Mouse (Mus musculus) embryonic facial prominence, embryonic 14.5 days (tissue): ENCODE results near the gene Dstn. TPM values are rescaled to one million over a fixed set of nuclear protein-coding genes. Genes with fewer than 3 reads are reported as not detected.
A peak's percentile ranks its signal among the peaks of the same experiment; 100 is the strongest.

ENCODE experiments used
- ATAC-seq: fragments of 200-750 bp; cut with Nextera tagmentation; 2 replicates; pipeline ENCODE4 v1.8.0; 2017; ENCODE audit warnings: low read depth, moderate number of reproducible peaks, moderate TSS enrichment
- DNase-seq: peaks from one replicate; pipeline ENCODE4 v3.0.0-alpha.2; 2015; ENCODE audit warnings: low spot score
- H3K27ac ChIP-seq: fragments of 300-500 bp; sonication (generic); replicated peaks from 2 replicates; pipeline ENCODE4 v1.5.1; 2014; ENCODE audit warnings: low read depth, mild to moderate bottlenecking, low read length, moderate library complexity
- H3K27me3 ChIP-seq: fragments of 300-500 bp; sonication (generic); replicated peaks from 2 replicates; pipeline ENCODE4 v1.6.1; 2014; ENCODE audit warnings: low read length; ENCODE audit not compliant: control insufficient read depth, insufficient read depth
- H3K36me3 ChIP-seq: fragments of 300-500 bp; sonication (generic); 2 replicates; pipeline ENCODE4 v1.6.1; 2014; ENCODE audit warnings: low read length, mixed read lengths; ENCODE audit not compliant: control insufficient read depth, insufficient read depth
- H3K4me1 ChIP-seq: fragments of 300-500 bp; sonication (generic); 2 replicates; pipeline ENCODE4 v1.6.1; 2014; ENCODE audit warnings: antibody characterized with exemption, low read length; ENCODE audit not compliant: control insufficient read depth, insufficient read depth
- H3K4me2 ChIP-seq: fragments of 300-500 bp; sonication (generic); 2 replicates; pipeline ENCODE4 v1.6.1; 2014; ENCODE audit warnings: low read depth, mild to moderate bottlenecking, low read length, moderate library complexity, mixed read lengths
- H3K4me3 ChIP-seq: fragments of 300-500 bp; sonication (generic); 2 replicates; pipeline ENCODE4 v1.5.1; 2014; ENCODE audit warnings: low read depth, mild to moderate bottlenecking, low read length
- H3K9ac ChIP-seq: fragments of 300-500 bp; sonication (generic); 2 replicates; pipeline ENCODE4 v1.6.1; 2014; ENCODE audit warnings: low read depth, mild to moderate bottlenecking, low read length, moderate library complexity, mixed read lengths
- H3K9me3 ChIP-seq: fragments of 300-500 bp; sonication (generic); 2 replicates; pipeline ENCODE4 v1.6.1; 2016; ENCODE audit warnings: low read length; ENCODE audit not compliant: control insufficient read depth
- WGBS: fragments of 180-500 bp; shearing (Covaris S2); extraction: QIAGEN DNeasy Blood & Tissue Kit; methylation state at CpG from one replicate; pipeline ENCODE4 v1.1.7; 2014; 5-methylcytosine and 5-hydroxymethylcytosine counted together
- polyA plus RNA-seq: library from polyadenylated mRNA; unstranded; fragments of >200 nt; fragmentation: Nextera tagmentation; extraction: Ambion mirVana; gene quantifications from 2 replicates; pipeline ENCODE4 v1.2.1, GENCODE M21; 2014

The Dstn gene
- polyA plus RNA-seq, 1 experiment from 2014 or later: 389 TPM

- no peaks in the 10 kb centered on the region for H3K36me3 ChIP-seq
- DNase-seq (peak; percentile 32), ATAC-seq (peak; percentile 35; the same call in 1 of the 2 replicates)
- no peaks in the 10 kb centered on the region for H3K27me3 ChIP-seq
- no peak overlapping the region for H3K9ac ChIP-seq
- H3K4me3 ChIP-seq: no peak overlapping the region
- H3K9me3 ChIP-seq: no peaks in the 10 kb centered on the region
- peak overlapping the region; percentile 16 for H3K4me2 ChIP-seq
- WGBS: 67% methylated on average over 15 of the region's 15 CpGs
- no peaks in the 10 kb centered on the region for H3K4me1 ChIP-seq
- H3K27ac ChIP-seq: peak overlapping the region; percentile 71
Measured at GRCm38 (mm10) chr2:143889131-143889859, 25.8 kb upstream of the Dstn start.

DNA sequence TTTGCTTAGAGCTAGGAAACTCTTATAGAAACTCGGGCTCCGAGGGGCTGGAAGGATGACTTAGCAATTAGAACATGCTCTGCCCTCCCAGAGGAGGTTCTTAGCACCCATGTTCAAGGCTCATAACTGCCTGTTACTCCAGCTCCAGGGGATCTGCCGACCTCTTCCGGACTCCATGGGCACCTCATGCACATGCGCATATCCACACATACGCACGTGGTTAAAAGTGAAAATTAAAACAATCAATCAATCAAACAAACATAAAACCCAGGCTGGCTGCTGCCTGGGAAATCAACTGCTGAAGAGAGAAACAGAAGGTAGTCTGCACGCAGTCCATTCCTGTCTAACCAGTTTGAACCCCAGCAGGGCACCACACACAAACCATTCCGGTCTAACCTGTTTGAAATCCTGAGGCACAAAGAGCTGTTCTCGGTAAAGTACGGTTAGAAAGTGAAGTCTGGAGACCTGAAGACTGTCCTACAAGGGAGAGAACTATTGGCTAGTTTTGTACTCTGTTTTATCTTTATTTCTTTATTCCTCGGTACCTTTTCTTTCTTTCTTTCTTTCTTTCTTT is 25.2 kb upstream of the Dstn start:
- H3K27ac ChIP-seq: peak overlapping the region; percentile 71
- no peaks in the 10 kb centered on the region for H3K4me1 ChIP-seq
- peak; percentile 89 for DNase-seq
- WGBS: 51% methylated on average over 12 of the region's 12 CpGs
- peak; percentile 94 for ATAC-seq
- H3K27me3 ChIP-seq: no peaks in the 10 kb centered on the region
- no peak overlapping the region for H3K4me3 ChIP-seq
- H3K9ac ChIP-seq: no peak overlapping the region
- H3K9me3 ChIP-seq: no peaks in the 10 kb centered on the region
- H3K4me2 ChIP-seq: peak overlapping the region; percentile 16
- H3K36me3 ChIP-seq: no peaks in the 10 kb centered on the region

GRCm38 (mm10) chr2:143891302-143892048 is 23.6 kb upstream of the Dstn start:
- H3K9ac ChIP-seq: no peak overlapping the region
- ATAC-seq (no peak), DNase-seq (no peak)
- WGBS: 78% methylated on average over 10 of the region's 10 CpGs
- H3K36me3 ChIP-seq: no peaks in the 10 kb centered on the region
- H3K4me3 ChIP-seq: no peak overlapping the region
- no peaks in the 10 kb centered on the region for H3K4me1 ChIP-seq
- no peaks in the 10 kb centered on the region for H3K27me3 ChIP-seq
- no peak overlapping the region for H3K4me2 ChIP-seq
- H3K9me3 ChIP-seq: no peaks in the 10 kb centered on the region
- H3K27ac ChIP-seq: no peak overlapping the region

DNA sequence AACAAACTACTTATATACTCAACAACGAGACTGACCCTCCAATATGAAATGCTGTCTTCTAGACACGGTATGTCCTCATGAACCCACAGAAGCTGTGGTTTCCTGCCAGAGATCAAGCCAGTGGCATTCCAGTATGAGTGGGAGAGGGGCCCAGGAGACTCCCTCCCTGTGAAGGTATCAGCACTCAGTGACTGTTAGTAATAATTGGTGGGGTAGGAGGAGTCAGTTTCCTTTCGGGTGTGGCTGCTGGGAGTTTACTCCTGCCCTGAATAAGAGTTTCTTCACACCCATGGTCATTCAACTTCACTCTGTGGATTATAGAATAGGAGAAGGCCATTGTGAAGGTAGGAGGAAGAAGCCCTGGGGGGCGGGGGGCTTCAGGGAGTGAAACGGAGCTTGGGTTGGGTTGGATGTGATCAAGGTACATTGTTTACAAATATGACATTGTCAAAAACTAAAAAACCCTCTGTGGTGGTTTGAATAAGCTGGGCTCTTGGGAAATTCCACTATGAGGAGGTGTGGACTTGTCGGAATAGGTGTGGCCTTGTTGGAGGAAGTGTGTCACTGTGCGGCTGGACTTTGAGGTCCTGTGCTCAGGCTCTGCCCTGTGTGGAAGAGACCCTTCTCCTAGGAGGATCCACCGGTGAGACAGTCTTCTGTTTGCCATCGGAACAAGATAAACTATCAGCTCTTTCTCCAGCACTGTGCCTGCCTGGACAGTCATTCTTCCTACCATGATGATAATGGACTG is 15.5 kb upstream of the Dstn start:
- Histone ChIP-seq H3K27ac (no peak overlapping the region), H3K9me3 (no peaks in the 10 kb centered on the region), H3K4me1 (no peaks in the 10 kb centered on the region), H3K4me2 (no peak overlapping the region), H3K36me3 (no peaks in the 10 kb centered on the region), H3K9ac (no peak overlapping the region), H3K27me3 (no peaks in the 10 kb centered on the region), H3K4me3 (no peak overlapping the region)
- no peak for ATAC-seq
- WGBS: 85% methylated on average over 9 of the region's 9 CpGs
- DNase-seq: no peak

DNA sequence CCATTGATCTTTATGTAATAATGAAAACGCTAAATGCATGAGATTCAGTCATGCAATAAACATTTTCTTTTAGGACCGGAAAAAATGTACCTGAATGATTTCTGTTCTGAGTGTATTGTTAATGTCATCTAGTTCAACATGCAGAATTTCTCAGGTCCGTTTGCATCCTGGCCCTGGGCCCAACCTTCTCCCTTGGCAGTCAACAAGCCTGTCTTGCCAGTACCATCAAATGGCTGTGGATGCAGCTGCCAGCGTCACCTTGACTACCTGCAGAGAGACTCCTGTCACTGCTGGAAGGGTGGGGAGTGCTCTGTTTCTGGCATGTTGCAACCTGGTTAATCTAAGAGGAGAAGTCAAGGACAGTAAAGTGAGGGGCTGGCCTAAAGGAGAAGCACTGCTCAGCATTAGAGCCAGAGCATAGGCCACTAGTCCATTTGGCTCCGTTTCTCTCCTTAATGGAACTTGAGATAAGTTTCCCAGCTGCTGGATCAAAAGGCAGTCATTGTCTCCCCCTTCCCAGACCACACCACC is 14.2 kb upstream of the Dstn start:
- Histone ChIP-seq H3K9ac (no peak overlapping the region), H3K4me1 (no peaks in the 10 kb centered on the region), H3K27me3 (no peaks in the 10 kb centered on the region), H3K4me3 (no peak overlapping the region), H3K27ac (no peak overlapping the region), H3K9me3 (no peaks in the 10 kb centered on the region), H3K4me2 (no peak overlapping the region), H3K36me3 (no peaks in the 10 kb centered on the region)
- WGBS: 71% methylated on average over 5 of the region's 5 CpGs
- peak; percentile 37; the same call in 1 of the 2 replicates for ATAC-seq
- peak; percentile 45 for DNase-seq

- ATAC-seq (no peak), DNase-seq (no peak)
- H3K9me3 ChIP-seq: no peaks in the 10 kb centered on the region
- H3K27me3 ChIP-seq: no peaks in the 10 kb centered on the region
- no peaks in the 10 kb centered on the region for H3K4me1 ChIP-seq
- H3K9ac ChIP-seq: no peak overlapping the region
- H3K36me3 ChIP-seq: no peaks in the 10 kb centered on the region
- H3K27ac ChIP-seq: no peak overlapping the region
- WGBS: 69% methylated on average over 9 of the region's 9 CpGs
- H3K4me3 ChIP-seq: no peak overlapping the region
- no peak overlapping the region for H3K4me2 ChIP-seq
Measured at GRCm38 (mm10) chr2:143903376-143904045, 11.6 kb upstream of the Dstn start.

DNA sequence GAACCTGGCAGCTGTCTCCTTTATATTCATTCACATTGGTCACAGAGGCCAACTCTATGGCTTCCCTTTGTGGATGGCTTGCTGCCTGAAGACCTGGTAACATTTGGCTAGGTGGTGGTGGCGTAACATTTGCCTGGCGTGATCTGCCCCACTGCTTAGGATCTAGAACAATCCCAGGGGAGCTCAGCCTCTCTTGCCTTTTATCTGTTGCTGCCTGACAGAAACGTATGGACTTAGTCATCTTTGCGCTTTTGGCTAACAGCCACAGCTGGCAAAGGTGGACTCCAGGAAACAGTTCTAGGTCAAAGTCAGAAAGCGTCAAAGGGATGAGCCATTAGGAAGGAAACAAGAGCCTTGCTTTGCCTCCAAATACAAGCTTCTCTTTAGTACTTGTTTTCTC is 10.2 kb upstream of the Dstn start:
- Histone ChIP-seq H3K9me3 (no peaks in the 10 kb centered on the region), H3K27ac (no peak overlapping the region), H3K4me1 (no peaks in the 10 kb centered on the region), H3K27me3 (no peaks in the 10 kb centered on the region), H3K4me2 (no peak overlapping the region), H3K36me3 (no peaks in the 10 kb centered on the region), H3K9ac (no peak overlapping the region), H3K4me3 (no peak overlapping the region)
- ATAC-seq (no peak), DNase-seq (no peak)
- 77% methylated on average over 5 of the region's 5 CpGs for WGBS

DNA sequence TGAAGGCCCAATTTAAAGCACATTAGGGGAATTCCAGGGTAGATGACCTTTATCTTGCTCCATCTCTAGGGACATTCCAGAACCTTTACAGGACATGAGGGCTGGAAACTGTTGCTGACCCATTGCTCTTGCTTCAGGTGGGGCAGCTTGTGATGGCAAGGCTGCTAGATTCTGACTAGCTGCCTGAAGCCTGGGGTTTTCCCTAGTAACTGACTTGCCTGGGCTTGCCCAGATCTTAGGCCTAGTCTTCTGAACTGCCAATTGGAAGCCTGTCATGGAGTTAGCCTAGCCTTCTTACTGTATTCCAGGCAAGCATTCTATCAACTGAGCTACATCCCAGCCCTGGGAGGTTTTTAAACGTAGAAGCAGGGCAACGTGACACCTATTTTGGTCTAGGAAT is 5.9 kb upstream of the Dstn start:
- ATAC-seq (no peak), DNase-seq (no peak)
- H3K9me3 ChIP-seq: no peaks in the 10 kb centered on the region
- no peak overlapping the region for H3K27ac ChIP-seq
- H3K27me3 ChIP-seq: no peaks in the 10 kb centered on the region
- 77% methylated on average over 2 of the region's 2 CpGs for WGBS
- H3K4me2 ChIP-seq: no peak overlapping the region
- H3K4me1 ChIP-seq: no peaks in the 10 kb centered on the region
- H3K36me3 ChIP-seq: no peaks in the 10 kb centered on the region
- H3K9ac ChIP-seq: no peak overlapping the region
- no peak overlapping the region for H3K4me3 ChIP-seq
